Mouse (Mus musculus) gastrocnemius, postnatal 25 days (tissue): ENCODE data around the gene Chmp2b. TPM values are rescaled to one million over a fixed set of nuclear protein-coding genes. Genes with fewer than 3 reads are reported as not detected.

Source experiments
- DNase-seq: peaks from one replicate; pipeline ENCODE4 v3.0.0; 2022
- long read RNA-seq, 2 experiments: library from polyadenylated mRNA; stranded (forward); transcript quantifications; one replicate each; pipeline ENCODE4 v2.0.0; 2021
- total RNA-seq, 2 experiments: library from RNA; stranded (reverse); gene quantifications; 1 replicate in 1 of 2; 2 replicates in 1 of 2; pipeline ENCODE4 v1.2.3; 2021

Gene Chmp2b
- total RNA-seq = 10 to 100 TPM; 30.1 to 31.4 TPM
- long read RNA-seq, experiment 1, transcript Chmp2b-201 (6 exons, 1,872 nt) = major isoform, 28 of 30 reads
- long read RNA-seq, experiment 1, partial matches to known transcripts = 2 of 30 reads
- long read RNA-seq, experiment 1, other reads (novel, unspliced or antisense) = 0 of 30 reads
- long read RNA-seq, experiment 2, transcript Chmp2b-201 (6 exons, 1,872 nt) = major isoform, 35 of 37 reads
- long read RNA-seq, experiment 2, partial matches to known transcripts = 0 of 37 reads
- long read RNA-seq, experiment 2, other reads (novel, unspliced or antisense) = 2 of 37 reads

DNA sequence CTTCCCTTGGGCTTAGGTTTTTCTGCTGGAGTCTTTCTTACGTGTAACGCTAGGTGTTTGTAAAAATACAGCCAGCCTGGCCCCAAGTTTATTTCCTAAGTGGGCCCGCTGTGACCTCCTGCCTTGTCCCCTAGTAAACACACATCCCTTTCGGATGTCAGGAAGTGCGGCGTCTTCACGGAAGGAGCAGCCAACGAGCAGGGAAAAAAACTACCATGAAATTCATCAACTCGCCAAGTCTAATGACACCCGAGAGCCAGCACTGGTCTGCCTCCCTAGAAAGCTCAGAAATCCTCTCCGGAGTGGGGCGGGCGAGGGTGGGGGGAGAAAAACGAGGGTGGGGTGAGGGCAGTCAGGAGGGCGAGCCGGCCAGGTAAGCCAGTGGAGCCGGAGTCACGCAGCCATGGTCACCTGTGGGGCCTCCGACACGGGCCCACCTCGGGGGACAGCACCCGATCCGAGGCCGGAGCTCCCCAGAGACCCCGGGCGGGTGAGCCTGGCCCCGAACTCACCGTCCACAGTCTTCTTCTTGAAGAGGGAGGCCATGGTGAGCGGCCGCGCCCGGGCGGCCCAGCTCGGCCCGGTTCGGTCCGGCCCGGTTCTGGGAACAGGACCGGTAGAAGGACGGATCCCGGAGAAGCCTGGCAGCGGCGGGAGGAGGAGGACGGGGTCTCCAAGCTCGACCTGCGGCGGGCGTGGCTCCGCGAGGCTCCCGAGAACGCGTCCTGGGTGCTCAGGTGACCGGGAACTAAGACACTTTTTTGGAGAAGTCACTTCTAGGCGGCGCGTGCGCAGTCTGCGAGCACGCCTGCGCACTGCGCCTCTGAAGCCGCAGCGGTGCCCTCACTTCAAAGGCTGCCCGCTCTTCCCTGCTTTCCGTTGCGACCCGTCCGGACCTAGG, at the start of gene Chmp2b:
TSS of gene Chmp2b (minus strand) at position 764 of the 901 bp plus-strand sequence.
- peak; percentile 81 for DNase-seq

DNA sequence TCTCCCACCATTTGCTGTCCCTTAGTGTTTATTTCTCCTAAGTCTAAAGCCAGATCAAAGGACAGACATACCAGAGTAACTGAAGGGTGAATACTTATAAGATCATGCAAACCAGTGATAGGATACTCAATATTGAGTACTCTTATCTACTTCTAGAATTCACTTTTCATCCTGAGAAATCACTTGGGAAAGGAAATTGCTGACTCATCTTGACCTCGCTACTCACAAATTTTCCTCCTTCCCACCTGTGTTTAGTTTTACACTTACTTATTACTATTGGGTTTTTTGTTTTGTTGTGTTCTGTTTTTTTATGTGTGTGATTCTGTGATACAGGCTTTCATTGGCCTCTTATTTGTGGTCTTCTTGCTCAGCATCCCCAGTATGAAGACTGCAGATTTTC, 49.2 kb upstream of the Chmp2b start:
- DNase-seq = no peak

GRCm38 (mm10) chr16:65600798-65601197, 38.3 kb upstream of the Chmp2b start:
- no peak for DNase-seq

DNA sequence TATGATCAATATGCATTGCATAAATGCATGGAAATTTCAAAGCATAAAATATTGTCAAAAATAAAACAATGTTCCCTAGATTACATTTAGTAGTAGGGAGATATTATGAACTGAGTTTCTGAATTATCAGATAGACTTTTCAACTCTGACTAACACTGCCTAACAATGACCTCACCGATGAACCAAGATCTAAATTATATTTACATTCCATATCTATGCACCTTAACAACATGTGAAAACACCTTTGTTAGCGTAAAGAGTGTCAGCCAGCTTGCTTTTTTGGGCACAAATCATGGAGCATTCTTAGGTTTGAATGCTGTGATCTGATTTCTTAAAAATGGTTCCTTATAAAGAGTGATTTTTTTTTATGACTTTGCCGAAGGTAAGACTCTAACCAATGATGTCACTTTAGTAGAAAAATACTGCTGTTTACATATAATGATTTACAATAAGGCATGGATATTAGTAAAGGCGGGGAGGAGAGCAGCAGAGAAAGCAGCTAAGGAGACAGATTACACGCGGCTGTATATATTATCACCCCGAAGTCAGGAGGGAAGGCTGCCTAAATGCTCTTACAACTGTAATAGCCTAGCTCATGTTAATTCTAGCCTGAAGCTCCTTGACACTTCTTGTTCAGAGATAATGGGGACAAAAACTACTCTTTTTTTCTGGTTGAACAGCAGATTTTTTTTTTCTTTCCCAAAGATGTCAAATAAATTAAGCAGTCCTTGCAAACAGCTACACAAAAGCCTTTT, 23.8 kb upstream of the Chmp2b start:
- DNase-seq = no peak

- no peak for DNase-seq
Observed at GRCm38 (mm10) chr16:65585699-65586098, 23.2 kb upstream of the Chmp2b start.

GRCm38 (mm10) chr16:65577298-65578029, 14.9 kb upstream of the Chmp2b start:
- DNase-seq = no peak

DNA sequence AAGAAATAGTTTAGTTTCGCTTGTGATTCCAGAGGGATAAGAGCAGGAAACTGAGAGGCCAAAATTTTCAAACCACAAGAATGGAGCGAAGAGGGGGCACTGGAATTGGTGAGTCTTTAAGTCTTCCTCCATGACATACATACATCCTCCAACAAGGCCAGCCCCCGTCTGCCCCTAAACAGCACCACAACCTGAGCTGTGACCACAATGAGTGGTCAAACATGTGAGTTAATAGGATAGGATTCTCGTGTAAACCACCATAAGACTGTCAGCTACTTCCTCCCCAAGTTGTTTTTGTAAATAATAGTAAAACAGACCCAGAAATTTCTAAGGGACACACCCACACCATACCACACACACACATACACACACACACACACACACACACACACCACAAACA, 6.3 kb upstream of the Chmp2b start:
- DNase-seq = no peak

DNA sequence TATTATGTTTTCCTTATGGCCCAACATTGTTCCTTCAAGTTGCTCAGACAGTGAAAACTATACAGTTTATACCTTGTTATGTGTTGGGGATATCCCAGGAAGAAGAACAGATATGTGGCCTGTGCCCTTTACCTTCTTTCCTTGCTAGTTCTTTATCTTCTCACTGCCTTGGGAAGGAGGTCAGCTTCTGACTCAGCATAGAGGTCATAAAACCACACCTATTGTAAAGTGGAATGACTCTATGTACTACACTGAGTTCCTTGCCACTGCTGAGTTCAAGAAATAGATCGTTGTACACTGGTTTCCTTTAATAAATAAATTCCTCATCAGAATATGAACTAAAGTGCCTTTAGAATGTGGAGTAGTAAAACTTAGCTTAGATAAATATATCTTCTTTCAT, 2.4 kb upstream of the Chmp2b start:
- DNase-seq = no peak

DNA sequence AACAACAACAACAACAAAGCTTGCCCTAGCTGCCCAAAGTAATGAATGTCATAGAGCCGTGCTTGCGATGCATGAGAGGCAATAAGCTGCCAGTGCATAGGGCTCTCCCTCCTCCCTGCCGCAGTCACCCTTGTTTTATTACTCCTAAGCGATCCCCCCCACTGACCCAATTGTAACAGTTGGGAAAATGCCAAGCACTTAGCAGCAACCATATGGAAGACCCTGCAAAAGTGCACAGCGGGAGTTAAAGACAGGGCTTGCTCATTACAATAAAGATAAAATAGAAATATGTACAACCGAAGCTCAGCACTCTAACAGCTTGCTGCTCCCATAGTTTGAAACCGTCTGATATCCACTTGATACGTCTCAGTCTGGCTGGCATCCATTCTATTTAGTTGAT, 1.8 kb upstream of the Chmp2b start:
- no peak for DNase-seq

- DNase-seq = no peak
Observed at GRCm38 (mm10) chr16:65562864-65563206, 309 bp upstream of the Chmp2b start.

DNA sequence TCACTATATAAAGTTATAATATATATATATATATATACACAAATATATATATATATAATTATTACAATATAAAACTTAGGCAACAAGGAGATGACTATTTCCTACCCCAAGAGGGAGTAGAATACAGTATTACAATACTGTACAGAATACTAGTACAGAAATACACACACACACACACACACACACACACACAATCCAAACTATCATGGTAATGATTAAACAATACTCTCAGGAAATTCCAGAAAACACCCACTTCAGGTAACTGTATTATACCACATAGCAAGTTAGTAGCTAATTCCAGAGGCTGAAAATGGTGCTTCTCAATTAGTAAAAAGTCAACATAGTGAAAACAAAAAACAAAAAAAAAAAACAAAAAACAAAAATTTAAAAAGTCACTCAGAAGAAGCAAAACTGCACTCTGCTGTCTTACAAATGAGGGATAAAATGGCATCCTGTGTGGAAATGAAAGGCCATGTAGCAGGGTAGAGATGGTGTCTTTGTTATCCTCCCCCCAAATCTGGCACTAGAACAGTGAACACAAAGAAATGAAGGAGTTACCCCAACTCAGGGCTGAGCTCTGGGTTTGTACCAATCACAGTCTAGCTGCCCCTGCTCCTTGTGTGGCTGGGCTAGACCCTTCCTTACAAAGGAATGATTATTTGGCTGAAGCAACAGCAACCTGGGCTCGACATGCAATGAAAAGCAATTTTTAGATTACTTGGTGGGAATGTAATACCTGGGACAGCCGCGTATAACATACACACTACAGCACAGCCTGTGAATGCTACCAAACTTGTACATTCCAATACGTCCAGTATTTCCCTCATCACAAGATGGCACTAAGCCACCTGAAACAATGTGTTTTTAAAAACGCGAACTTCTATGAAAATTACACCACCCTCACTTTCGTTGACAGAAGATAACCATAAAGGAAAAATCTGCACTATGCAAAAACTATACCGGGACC, 1.2 kb downstream of the Chmp2b start:
- DNase-seq = no peak

GRCm38 (mm10) chr16:65559591-65559990, 2.9 kb downstream of the Chmp2b start:
- no peak for DNase-seq

GRCm38 (mm10) chr16:65557369-65557768, 5.2 kb downstream of the Chmp2b start:
- DNase-seq = no peak

DNA sequence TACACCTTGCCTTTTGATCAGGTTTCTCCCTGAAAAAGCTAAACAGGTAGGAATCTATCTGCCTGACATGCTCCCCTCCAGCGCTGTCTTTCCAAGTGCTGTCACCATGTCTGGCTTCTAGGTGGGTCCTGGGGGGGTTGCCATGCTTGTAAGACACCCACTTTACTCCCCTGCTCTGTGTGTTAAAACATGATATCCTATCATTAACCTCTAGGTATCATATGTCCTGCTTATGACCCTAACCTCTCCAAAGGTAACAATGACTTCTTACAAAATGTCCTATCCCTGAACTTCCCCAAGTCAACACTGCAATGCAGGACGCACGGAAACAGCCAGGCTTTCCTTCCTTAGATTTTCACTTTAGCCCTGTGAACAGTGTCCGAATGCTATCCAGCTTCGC, 8.3 kb downstream of the Chmp2b start:
- no peak for DNase-seq

DNA sequence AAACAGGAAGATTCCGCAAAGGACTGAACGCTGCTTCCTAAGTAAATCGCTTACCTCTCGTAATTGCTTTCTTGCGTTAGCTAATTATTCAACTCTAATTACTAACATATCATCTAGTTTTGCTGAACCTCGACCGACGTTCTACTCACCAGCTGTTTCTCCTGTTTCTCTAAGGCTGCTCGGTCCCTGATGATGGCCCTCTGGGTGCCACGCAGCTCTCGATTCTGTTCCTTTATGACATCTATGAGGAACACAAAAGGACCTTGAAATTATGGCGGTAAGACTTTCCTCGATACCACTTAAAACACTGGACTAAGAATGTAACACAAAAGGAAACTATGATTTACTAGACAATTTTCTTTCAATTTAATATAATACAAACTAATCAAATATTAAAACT, 11.7 kb downstream of the Chmp2b start:
- DNase-seq = no peak

- no peak for DNase-seq
Observed at GRCm38 (mm10) chr16:65548960-65549359, 13.6 kb downstream of the Chmp2b start.

GRCm38 (mm10) chr16:65543676-65544293, 18.7 kb downstream of the Chmp2b start:
- no peak for DNase-seq

DNA sequence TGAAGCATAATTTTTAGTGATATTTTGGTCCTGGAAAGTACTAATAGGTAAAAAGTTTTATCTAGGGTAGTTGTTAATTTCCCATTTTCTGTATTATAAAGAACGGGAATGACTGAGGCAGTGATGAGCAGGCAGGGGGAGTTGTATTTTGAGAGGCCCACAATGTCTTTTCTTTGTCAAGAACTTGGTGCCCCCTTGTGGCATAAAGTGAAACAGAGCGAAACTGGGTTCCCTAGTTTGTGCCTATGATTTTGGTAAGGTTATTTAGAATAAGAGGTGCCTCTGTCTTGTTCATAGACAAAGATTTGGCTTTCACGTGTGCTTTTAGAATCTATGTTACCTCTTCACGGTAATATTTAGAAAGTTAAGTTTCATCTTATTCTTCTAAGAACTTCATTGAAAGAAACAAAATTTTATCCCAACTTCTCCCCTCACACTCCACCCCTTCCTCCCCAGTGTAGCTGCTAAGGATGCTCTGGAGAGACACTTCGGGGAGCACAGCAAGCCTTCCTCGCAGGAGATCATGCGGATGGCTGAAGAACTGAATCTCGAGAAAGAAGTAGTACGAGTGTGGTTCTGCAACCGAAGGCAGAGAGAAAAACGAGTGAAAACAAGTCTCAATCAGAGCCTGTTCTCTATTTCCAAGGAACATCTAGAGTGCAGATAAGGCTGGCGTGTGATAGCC, 29.1 kb downstream of the Chmp2b start:
- DNase-seq = no peak

DNA sequence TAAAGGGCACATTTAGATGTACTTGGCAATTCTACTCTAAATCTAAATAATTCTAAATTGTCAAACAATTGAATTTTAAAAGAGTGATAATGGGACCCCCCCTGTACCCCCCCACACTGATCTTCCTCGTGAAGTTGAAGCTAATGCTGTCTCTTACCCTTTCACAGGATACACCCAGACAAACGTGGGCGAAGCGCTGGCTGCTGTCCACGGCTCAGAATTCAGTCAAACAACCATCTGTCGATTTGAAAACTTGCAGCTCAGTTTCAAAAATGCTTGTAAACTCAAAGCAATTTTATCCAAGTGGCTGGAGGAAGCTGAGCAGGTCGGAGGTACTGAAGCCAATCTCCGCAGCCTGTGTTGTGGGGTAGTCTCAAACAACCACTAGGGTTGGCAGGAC, 30.9 kb downstream of the Chmp2b start:
- no peak for DNase-seq

- DNase-seq = no peak
Observed at GRCm38 (mm10) chr16:65529589-65529988, 32.9 kb downstream of the Chmp2b start.
